Mouse (Mus musculus): ENCODE measurements around the gene Cdh15. TPM values are rescaled to one million over a fixed set of nuclear protein-coding genes. Genes with fewer than 3 reads are reported as not detected.
A peak's percentile ranks its signal among the peaks of the same experiment; 100 is the strongest.

Cdh15 gene
- total and polyA plus RNA-seq, 2 experiments from 2014 or later = 0.84 to 2.4 TPM

DNA sequence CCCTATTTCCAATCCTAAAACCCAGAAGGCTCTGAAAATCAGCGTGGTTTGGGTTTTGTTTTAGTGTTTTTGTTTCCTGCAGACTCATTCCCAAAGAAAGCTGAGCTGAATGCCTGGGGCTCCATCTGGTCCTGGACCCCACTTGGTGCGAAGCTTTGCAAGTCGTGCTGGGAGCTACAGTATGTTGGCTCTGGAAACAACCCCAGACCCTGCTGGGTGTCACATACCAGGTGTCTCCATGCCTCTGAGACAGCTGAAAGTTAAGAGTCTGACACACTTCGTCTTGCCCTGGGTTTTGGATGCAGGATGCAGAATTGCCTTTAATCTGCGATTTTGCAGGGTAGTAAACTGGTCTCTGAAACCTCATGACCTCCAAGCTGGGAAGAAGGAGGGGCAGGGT lies 23.2 kb upstream of the Cdh15 start:
- peak; percentile 56; the same call in 1 of the 2 replicates for ATAC-seq

DNA sequence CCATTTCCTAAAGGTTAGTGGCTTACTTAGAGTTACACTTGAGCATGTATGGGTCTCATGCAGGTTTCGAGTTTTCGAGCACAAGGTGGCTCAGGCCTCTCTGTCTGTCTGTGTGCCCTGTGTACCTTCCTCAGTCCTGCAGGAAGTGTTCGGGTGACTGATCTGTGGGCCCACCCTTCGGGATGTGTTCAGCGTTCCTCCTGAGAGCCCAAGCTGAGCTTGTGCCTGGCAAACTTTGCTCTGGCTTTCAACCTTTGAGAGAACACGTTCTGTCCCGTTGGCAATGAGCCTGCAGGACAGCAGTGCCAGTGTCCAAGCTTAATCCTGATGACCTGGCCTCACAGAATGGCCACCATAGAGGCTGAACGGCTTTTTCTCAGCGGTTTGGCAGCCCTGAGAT lies 22.8 kb upstream of the Cdh15 start:
- H3K4me3 ChIP-seq (ENCODE audit: low read length) = no peak overlapping the region
- H3K4me2 ChIP-seq (ENCODE audit: low read depth, low read length) = no peak overlapping the region
- no peaks in the 10 kb centered on the region for H3K9me3 ChIP-seq (ENCODE audit: low read length)
- no peaks in the 10 kb centered on the region for H3K36me3 ChIP-seq (ENCODE audit: insufficient read depth, low read length)
- no peaks in the 10 kb centered on the region for H3K27me3 ChIP-seq (ENCODE audit: insufficient read depth, low read length)
- no peak for TF ChIP-seq CTCF (IDR thresholded peaks at IDR 0.05; ENCODE audit: low read depth)
- 58% methylated on average over 9 of the region's 9 CpGs for WGBS
- H3K27ac ChIP-seq = no peak overlapping the region; the same call in 1 of the 2 replicates
- no peak for ATAC-seq
- H3K4me1 ChIP-seq (ENCODE audit: insufficient read depth, low read length) = no peaks in the 10 kb centered on the region
- no peak overlapping the region for H3K9ac ChIP-seq (replicated peaks; ENCODE audit: low read length)
- no peak for DNase-seq (ENCODE audit: low spot score)

More for the DNA sequence above, 23.2 kb upstream of the Cdh15 start:
- Histone ChIP-seq H3K9ac (replicated peaks; ENCODE audit: low read length) (no peak overlapping the region), H3K4me2 (ENCODE audit: low read depth, low read length) (no peak overlapping the region), H3K9me3 (ENCODE audit: low read length) (no peaks in the 10 kb centered on the region), H3K4me3 (ENCODE audit: low read length) (no peak overlapping the region), H3K27me3 (ENCODE audit: insufficient read depth, low read length) (no peaks in the 10 kb centered on the region), H3K27ac (peak overlapping the region; percentile 20; the same call in 1 of the 2 replicates), H3K36me3 (ENCODE audit: insufficient read depth, low read length) (no peaks in the 10 kb centered on the region), H3K4me1 (ENCODE audit: insufficient read depth, low read length) (no peaks in the 10 kb centered on the region)
- TF ChIP-seq CTCF (IDR thresholded peaks at IDR 0.05; ENCODE audit: low read depth) = no peak
- DNase-seq (ENCODE audit: low spot score) = peak; percentile 58
- 19% methylated on average over 5 of the region's 5 CpGs for WGBS

DNA sequence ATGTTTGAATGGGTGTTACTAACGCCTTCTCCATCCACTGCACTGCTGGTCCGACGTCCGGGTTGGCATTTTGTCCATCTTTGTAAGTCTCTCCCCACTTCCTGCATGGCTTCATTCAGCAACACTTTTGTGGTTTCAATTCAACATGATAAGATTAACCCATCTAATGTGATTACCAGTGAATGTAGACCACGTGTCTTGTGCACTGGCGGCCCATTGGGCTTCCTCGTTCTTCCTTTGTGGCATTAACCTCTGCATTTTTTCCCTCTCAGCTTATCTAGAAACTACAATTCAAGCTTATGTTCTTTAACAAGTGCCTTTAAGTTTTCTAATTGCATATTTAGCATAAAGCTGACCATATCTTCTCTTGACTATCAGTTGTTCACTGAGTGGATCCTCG lies 22.4 kb upstream of the Cdh15 start:
- no peak overlapping the region for H3K4me3 ChIP-seq (ENCODE audit: low read length)
- H3K9ac ChIP-seq (replicated peaks; ENCODE audit: low read length) = no peak overlapping the region
- no peak for DNase-seq (ENCODE audit: low spot score)
- no peak for ATAC-seq
- H3K4me1 ChIP-seq (ENCODE audit: insufficient read depth, low read length) = no peaks in the 10 kb centered on the region
- H3K9me3 ChIP-seq (ENCODE audit: low read length) = no peaks in the 10 kb centered on the region
- no peak overlapping the region; the same call in 1 of the 2 replicates for H3K27ac ChIP-seq
- H3K4me2 ChIP-seq (ENCODE audit: low read depth, low read length) = no peak overlapping the region
- no peaks in the 10 kb centered on the region for H3K27me3 ChIP-seq (ENCODE audit: insufficient read depth, low read length)
- WGBS = 59% methylated on average over 8 of the region's 8 CpGs
- TF ChIP-seq CTCF (IDR thresholded peaks at IDR 0.05; ENCODE audit: low read depth) = no peak
- H3K36me3 ChIP-seq (ENCODE audit: insufficient read depth, low read length) = no peaks in the 10 kb centered on the region

DNA sequence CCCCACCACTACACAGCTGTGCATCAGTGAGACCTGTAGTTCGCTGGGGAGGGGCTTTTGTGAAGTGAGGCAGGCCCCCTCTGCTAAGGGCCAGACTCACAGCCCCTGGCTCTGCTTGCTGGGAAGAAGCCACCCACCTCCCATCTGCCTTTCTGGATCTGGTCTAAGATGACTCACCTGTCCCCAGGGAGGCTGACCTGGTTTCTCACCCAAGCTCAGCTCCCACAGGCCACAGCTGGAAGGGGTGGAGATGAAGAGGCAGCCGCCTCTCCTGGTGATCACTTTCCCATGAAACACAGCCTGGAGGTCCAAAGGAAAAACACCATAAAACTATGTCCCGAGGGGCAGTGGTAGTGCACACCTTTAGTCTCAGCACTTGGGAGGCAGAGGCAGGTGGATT lies 18.4 kb upstream of the Cdh15 start:
- ATAC-seq = no peak
- Histone ChIP-seq H3K4me2 (ENCODE audit: low read depth, low read length) (no peak overlapping the region), H3K4me1 (ENCODE audit: insufficient read depth, low read length) (no peaks in the 10 kb centered on the region), H3K4me3 (ENCODE audit: low read length) (no peak overlapping the region), H3K27ac (no peak overlapping the region), H3K36me3 (ENCODE audit: insufficient read depth, low read length) (no peaks in the 10 kb centered on the region), H3K9ac (replicated peaks; ENCODE audit: low read length) (no peak overlapping the region), H3K27me3 (ENCODE audit: insufficient read depth, low read length) (no peaks in the 10 kb centered on the region), H3K9me3 (ENCODE audit: low read length) (no peaks in the 10 kb centered on the region)
- 89% methylated on average over 3 of the region's 3 CpGs for WGBS
- DNase-seq (ENCODE audit: low spot score) = no peak
- TF ChIP-seq CTCF (IDR thresholded peaks at IDR 0.05; ENCODE audit: low read depth) = no peak

DNA sequence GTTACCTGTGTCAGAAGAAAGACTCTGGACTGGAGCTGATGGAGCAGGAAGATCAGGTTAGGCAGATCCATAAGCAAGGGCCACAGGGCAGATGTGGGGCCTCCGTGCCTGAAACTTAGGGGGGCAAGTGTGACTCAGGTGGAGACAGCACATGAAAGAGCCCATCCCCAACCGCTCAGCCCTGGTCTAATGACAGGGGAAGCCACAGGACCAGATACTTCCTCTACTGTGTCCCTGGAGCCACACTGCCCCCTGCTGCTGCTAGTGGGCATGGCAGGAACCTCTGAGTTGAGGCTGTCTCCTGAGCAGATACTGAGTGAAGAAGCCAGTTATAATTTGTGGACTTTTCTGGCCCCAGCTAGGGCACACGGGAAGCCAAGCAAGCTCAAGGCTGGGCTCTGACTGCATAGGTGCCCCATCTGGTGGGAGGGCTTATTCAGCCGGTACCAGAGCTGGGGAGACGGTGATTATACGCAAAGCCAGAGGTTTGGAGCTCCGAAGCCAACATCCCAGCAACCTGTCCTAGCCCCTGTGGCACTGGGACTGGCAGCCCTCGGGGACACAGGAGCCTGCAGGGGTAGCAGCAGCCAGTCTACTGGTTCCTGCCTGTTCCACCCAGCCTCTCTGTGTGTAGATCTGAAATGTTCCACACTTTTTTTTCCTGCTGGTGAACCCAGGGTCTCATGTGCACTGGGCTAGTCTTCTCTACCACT lies 17.3 kb upstream of the Cdh15 start:
- ATAC-seq (peak; percentile 85), DNase-seq (ENCODE audit: low spot score) (peak; percentile 91)
- H3K27ac ChIP-seq = no peak overlapping the region
- no peak overlapping the region for H3K9ac ChIP-seq (replicated peaks; ENCODE audit: low read length)
- H3K27me3 ChIP-seq (ENCODE audit: insufficient read depth, low read length) = no peaks in the 10 kb centered on the region
- peak; percentile 99 for TF ChIP-seq CTCF (IDR thresholded peaks at IDR 0.05; ENCODE audit: low read depth)
- H3K4me2 ChIP-seq (ENCODE audit: low read depth, low read length) = no peak overlapping the region
- whole genome bisulfite sequencing = 40% methylated on average over 8 of the region's 8 CpGs
- no peak overlapping the region for H3K4me3 ChIP-seq (ENCODE audit: low read length)
- H3K4me1 ChIP-seq (ENCODE audit: insufficient read depth, low read length) = no peaks in the 10 kb centered on the region
- no peaks in the 10 kb centered on the region for H3K36me3 ChIP-seq (ENCODE audit: insufficient read depth, low read length)
- no peaks in the 10 kb centered on the region for H3K9me3 ChIP-seq (ENCODE audit: low read length)

DNA sequence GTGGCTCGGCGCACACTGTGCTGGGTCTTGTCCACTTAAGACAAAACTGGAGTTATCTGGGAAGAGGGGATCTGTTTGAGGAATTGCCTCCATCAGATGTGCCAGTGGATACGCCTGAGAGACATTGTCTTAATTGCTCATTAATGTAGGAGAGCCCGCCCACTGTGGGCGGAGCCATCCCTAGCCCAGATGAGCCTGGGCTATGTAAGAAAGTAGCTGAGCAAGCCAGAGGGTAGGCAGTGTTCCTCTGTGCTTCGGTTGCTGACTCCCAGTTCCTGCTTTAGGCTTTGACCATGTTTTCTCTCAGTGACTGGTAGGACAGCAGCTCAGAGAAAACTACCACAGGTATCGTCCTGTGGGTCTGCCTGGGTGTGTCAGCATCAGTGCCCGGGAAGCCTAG lies 13.3 kb upstream of the Cdh15 start:
- Histone ChIP-seq H3K4me2 (ENCODE audit: low read depth, low read length) (no peak overlapping the region), H3K9ac (replicated peaks; ENCODE audit: low read length) (no peak overlapping the region), H3K4me1 (ENCODE audit: insufficient read depth, low read length) (no peaks in the 10 kb centered on the region), H3K4me3 (ENCODE audit: low read length) (no peak overlapping the region), H3K36me3 (ENCODE audit: insufficient read depth, low read length) (no peaks in the 10 kb centered on the region), H3K9me3 (ENCODE audit: low read length) (no peaks in the 10 kb centered on the region), H3K27me3 (ENCODE audit: insufficient read depth, low read length) (no peaks in the 10 kb centered on the region), H3K27ac (no peak overlapping the region)
- 89% methylated on average over 8 of the region's 8 CpGs for WGBS
- ATAC-seq (no peak), DNase-seq (ENCODE audit: low spot score) (no peak)
- TF ChIP-seq CTCF (IDR thresholded peaks at IDR 0.05; ENCODE audit: low read depth) = no peak

GRCm38 (mm10) chr8:122834971-122835370 lies 12.8 kb upstream of the Cdh15 start:
- 30% methylated on average over 8 of the region's 8 CpGs for WGBS

More at GRCm38 (mm10) chr8:122834971-122835370, 12.8 kb upstream of the Cdh15 start:
- H3K4me2 ChIP-seq (ENCODE audit: low read depth, low read length) = no peak overlapping the region
- no peak overlapping the region for H3K9ac ChIP-seq (replicated peaks; ENCODE audit: low read length)
- ATAC-seq = peak; percentile 69
- no peaks in the 10 kb centered on the region for H3K9me3 ChIP-seq (ENCODE audit: low read length)
- H3K4me1 ChIP-seq (ENCODE audit: insufficient read depth, low read length) = no peaks in the 10 kb centered on the region
- no peaks in the 10 kb centered on the region for H3K27me3 ChIP-seq (ENCODE audit: insufficient read depth, low read length)
- H3K4me3 ChIP-seq (ENCODE audit: low read length) = no peak overlapping the region
- no peak overlapping the region for H3K27ac ChIP-seq
- peak; percentile 88 for DNase-seq (ENCODE audit: low spot score)
- H3K36me3 ChIP-seq (ENCODE audit: insufficient read depth, low read length) = no peaks in the 10 kb centered on the region
- TF ChIP-seq CTCF (IDR thresholded peaks at IDR 0.05; ENCODE audit: low read depth) = peak; percentile 86

Measured in hindbrain, postnatal 0 days (tissue).